Mouse (Mus musculus): ENCODE results near the gene Dmd. TPM values are rescaled to one million over a fixed set of nuclear protein-coding genes. Genes with fewer than 3 reads are reported as not detected.

Gene Dmd
- polyA plus RNA-seq, 1 experiment from 2014 or later = 16.8 TPM

DNA sequence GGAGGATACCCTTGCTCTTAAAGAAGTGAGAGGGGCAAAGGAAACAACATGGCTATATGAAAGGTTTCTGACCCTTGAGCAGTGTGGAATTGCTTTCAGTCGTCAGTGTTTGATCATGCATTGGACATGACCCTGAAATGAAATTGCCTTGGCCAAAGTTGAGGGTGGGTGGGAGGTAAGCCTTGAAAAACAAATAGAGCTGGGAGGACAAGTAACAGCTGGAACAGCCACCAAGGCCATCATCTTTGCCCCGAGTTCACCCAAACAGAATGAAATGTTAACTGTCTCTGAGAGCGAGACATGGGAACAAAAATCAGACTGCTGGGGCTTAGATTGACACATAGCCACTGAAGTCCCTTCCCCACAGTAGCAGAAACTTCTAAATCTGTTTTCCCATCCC, 2100.9 kb downstream of the Dmd start:
- WGBS = 63% methylated on average over 3 of the region's 3 CpGs
- peak overlapping the region; percentile 62 for H3K4me2 ChIP-seq
- no peak overlapping the region for H3K27ac ChIP-seq
- no peaks in the 10 kb centered on the region for H3K9me3 ChIP-seq
- ATAC-seq (ENCODE audit: insufficient number of reproducible peaks, insufficient read depth, low FRiP score, low TSS enrichment, low read depth) = no peak
- no peaks in the 10 kb centered on the region for H3K36me3 ChIP-seq
- H3K4me3 ChIP-seq (replicated peaks) = 0 out of 2 replicates have a peak overlapping the region, but pooled peaks have one; percentile 46
- H3K27me3 ChIP-seq = peaks cover 18% of the 10 kb centered on the region; the same call in 1 of the 2 replicates
- H3K9ac ChIP-seq (replicated peaks) = no peak overlapping the region
- no peaks in the 10 kb centered on the region for H3K4me1 ChIP-seq (replicated peaks)

- Histone ChIP-seq H3K4me1 (replicated peaks) (no peaks in the 10 kb centered on the region), H3K4me2 (no peak overlapping the region), H3K9ac (replicated peaks) (no peak overlapping the region), H3K4me3 (replicated peaks) (no peak overlapping the region), H3K9me3 (no peaks in the 10 kb centered on the region), H3K27me3 (no peaks in the 10 kb centered on the region), H3K36me3 (no peaks in the 10 kb centered on the region), H3K27ac (no peak overlapping the region)
- no peak for ATAC-seq (ENCODE audit: insufficient number of reproducible peaks, insufficient read depth, low FRiP score, low TSS enrichment, low read depth)
- 63% methylated on average over 4 of the region's 4 CpGs for WGBS
These were observed 2124.9 kb downstream of the Dmd start for GRCm38 (mm10) chrX:85073602-85074001.

- Histone ChIP-seq H3K4me2 (no peak overlapping the region), H3K27me3 (no peaks in the 10 kb centered on the region), H3K36me3 (no peaks in the 10 kb centered on the region), H3K9me3 (no peaks in the 10 kb centered on the region), H3K4me1 (replicated peaks) (no peaks in the 10 kb centered on the region), H3K4me3 (replicated peaks) (no peak overlapping the region), H3K9ac (replicated peaks) (no peak overlapping the region), H3K27ac (no peak overlapping the region)
- no peak for ATAC-seq (ENCODE audit: insufficient number of reproducible peaks, insufficient read depth, low FRiP score, low TSS enrichment, low read depth)
- 83% methylated on average over 1 of the region's 1 CpGs for WGBS
These were observed 2128.2 kb downstream of the Dmd start for GRCm38 (mm10) chrX:85076845-85077244.

DNA sequence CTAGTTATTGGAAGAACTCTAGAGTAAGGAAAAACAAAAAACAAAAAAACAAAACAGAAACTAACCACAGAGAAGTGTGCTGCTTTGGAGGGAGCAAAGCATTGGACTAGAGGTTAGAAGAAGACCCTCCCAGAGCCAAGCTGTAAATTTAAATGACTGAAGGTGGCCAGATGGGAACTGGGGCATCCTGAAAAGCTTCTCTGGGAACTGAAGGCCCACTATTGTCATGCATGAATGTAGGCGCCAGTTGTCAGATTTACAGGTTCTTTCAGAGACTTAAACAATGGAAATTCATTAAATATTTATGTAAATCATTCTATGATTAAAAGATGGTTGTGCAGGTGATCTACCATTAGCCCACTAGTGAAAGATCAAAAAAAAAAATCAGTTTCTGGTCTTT, 2128.9 kb downstream of the Dmd start:
- Histone ChIP-seq H3K4me3 (replicated peaks) (no peak overlapping the region), H3K4me1 (replicated peaks) (no peaks in the 10 kb centered on the region), H3K4me2 (no peak overlapping the region), H3K36me3 (no peaks in the 10 kb centered on the region), H3K9me3 (no peaks in the 10 kb centered on the region), H3K9ac (replicated peaks) (no peak overlapping the region), H3K27me3 (no peaks in the 10 kb centered on the region), H3K27ac (no peak overlapping the region)
- no peak for ATAC-seq (ENCODE audit: insufficient number of reproducible peaks, insufficient read depth, low FRiP score, low TSS enrichment, low read depth)
- WGBS = 64% methylated on average over 1 of the region's 1 CpGs

- Histone ChIP-seq H3K27me3 (no peaks in the 10 kb centered on the region), H3K4me1 (replicated peaks) (no peaks in the 10 kb centered on the region), H3K9ac (replicated peaks) (no peak overlapping the region), H3K27ac (no peak overlapping the region), H3K4me3 (replicated peaks) (no peak overlapping the region), H3K4me2 (no peak overlapping the region), H3K9me3 (no peaks in the 10 kb centered on the region), H3K36me3 (no peaks in the 10 kb centered on the region)
- no peak for ATAC-seq (ENCODE audit: insufficient number of reproducible peaks, insufficient read depth, low FRiP score, low TSS enrichment, low read depth)
- WGBS = 70% methylated on average over 2 of the region's 2 CpGs
These were observed 2130.5 kb downstream of the Dmd start for GRCm38 (mm10) chrX:85079174-85079573.

GRCm38 (mm10) chrX:85084237-85085153, 2135.8 kb downstream of the Dmd start:
- H3K36me3 ChIP-seq = no peaks in the 10 kb centered on the region
- WGBS = 64% methylated on average over 8 of the region's 8 CpGs
- H3K9me3 ChIP-seq = no peaks in the 10 kb centered on the region
- H3K4me1 ChIP-seq (replicated peaks) = no peaks in the 10 kb centered on the region
- H3K9ac ChIP-seq (replicated peaks) = no peak overlapping the region
- 0 out of 2 replicates have a peak, but pooled peaks cover 3% of the 10 kb centered on the region for H3K27me3 ChIP-seq
- H3K27ac ChIP-seq = no peak overlapping the region
- no peak overlapping the region for H3K4me3 ChIP-seq (replicated peaks)
- H3K4me2 ChIP-seq = no peak overlapping the region
- ATAC-seq (ENCODE audit: insufficient number of reproducible peaks, insufficient read depth, low FRiP score, low TSS enrichment, low read depth) = no peak

DNA sequence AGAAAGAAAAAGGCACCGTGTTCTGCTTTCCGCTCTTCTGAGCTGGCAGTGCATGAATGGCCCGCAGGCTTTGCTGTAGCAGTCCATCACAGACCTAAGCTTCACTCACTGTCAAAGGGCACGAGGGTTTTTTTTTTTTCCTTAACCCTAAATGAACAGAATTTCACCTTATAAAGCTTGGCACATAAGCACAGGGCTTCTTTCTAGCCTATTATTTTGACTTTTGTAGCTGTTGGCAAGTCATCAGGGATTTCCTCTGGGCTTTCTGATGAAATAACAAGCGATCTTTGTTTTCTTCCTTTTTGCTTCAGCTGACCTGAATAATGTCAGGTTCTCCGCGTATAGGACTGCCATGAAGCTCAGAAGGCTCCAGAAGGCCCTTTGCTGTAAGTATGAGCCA, 2140.8 kb downstream of the Dmd start:
- no peaks in the 10 kb centered on the region for H3K9me3 ChIP-seq
- H3K27ac ChIP-seq = no peak overlapping the region
- no peak for ATAC-seq (ENCODE audit: insufficient number of reproducible peaks, insufficient read depth, low FRiP score, low TSS enrichment, low read depth)
- H3K36me3 ChIP-seq = no peaks in the 10 kb centered on the region
- no peak overlapping the region for H3K9ac ChIP-seq (replicated peaks)
- 75% methylated on average over 7 of the region's 7 CpGs for WGBS
- no peak overlapping the region for H3K4me3 ChIP-seq (replicated peaks)
- no peaks in the 10 kb centered on the region for H3K4me1 ChIP-seq (replicated peaks)
- H3K4me2 ChIP-seq = no peak overlapping the region
- H3K27me3 ChIP-seq = 0 out of 2 replicates have a peak, but pooled peaks cover under 1% of the 10 kb centered on the region

DNA sequence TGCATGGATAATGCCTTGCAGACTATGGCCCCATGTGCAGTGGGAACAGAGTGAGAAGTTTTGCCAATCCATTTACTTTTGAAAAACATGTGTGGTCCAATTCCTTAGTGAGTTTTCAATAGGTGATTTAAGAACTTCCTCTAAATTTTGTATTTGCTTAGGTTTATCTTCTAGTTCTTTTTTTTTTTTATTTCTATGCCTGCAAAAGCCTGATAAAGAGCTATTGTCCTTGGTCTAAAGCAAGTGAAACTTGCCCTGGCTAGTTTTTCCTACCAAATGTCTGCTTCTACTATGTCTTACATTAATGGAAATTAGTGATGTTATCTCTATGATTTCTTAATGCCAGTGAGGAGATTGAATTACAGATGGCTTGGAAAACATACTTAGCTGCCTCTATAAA, 2144.7 kb downstream of the Dmd start:
- ATAC-seq (ENCODE audit: insufficient number of reproducible peaks, insufficient read depth, low FRiP score, low TSS enrichment, low read depth) = no peak
- Histone ChIP-seq H3K36me3 (no peaks in the 10 kb centered on the region), H3K9ac (replicated peaks) (no peak overlapping the region), H3K4me1 (replicated peaks) (no peaks in the 10 kb centered on the region), H3K4me3 (replicated peaks) (no peak overlapping the region), H3K27me3 (no peaks in the 10 kb centered on the region), H3K9me3 (no peaks in the 10 kb centered on the region), H3K4me2 (no peak overlapping the region), H3K27ac (no peak overlapping the region)

DNA sequence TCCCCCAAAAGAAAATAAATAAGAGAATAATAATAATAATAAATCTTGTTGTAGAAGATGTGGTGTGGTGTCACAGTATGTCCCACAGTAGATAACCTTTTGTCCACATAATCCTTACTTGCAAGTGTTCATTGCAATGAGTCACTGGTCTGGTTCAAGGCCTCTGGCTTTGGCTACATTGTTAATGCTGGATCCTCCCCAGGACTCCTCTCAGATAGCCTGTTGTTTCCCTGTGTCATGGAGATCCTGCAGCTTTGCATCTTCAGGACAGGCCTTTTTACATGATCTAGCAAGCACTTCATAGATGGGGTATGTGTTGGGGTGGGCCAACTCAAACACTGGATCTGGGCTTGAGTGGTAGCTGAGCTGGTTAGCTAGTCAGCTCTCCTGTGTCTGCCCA, 2150.0 kb downstream of the Dmd start:
- H3K4me1 ChIP-seq (replicated peaks) = no peaks in the 10 kb centered on the region
- H3K9ac ChIP-seq (replicated peaks) = no peak overlapping the region
- H3K36me3 ChIP-seq = no peaks in the 10 kb centered on the region
- H3K4me3 ChIP-seq (replicated peaks) = no peak overlapping the region
- no peak for ATAC-seq (ENCODE audit: insufficient number of reproducible peaks, insufficient read depth, low FRiP score, low TSS enrichment, low read depth)
- H3K9me3 ChIP-seq = no peaks in the 10 kb centered on the region
- H3K27me3 ChIP-seq = no peaks in the 10 kb centered on the region
- H3K4me2 ChIP-seq = no peak overlapping the region
- H3K27ac ChIP-seq = no peak overlapping the region

DNA sequence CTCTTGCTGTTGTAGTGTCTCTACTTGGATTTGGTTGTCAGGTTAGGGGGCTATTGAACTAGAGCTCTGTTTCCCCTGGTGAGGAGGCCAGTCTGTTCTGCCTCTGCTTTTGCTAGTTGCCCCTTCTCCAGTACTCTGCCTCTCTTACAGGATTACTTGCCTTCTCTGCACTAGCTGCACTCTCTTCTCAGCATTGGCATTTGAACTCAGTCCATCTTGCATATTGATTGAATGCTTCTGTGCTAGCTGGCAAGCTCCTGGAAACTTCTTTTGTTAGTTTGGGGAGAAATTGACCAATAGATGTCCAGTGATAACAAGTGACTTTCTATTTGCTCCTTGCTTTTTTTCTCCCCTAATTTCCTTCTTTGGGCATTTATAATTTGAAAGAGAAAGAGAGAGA, 2163.7 kb downstream of the Dmd start:
- no peaks in the 10 kb centered on the region for H3K4me1 ChIP-seq (replicated peaks)
- no peak overlapping the region for H3K4me2 ChIP-seq
- no peaks in the 10 kb centered on the region for H3K9me3 ChIP-seq
- no peak for ATAC-seq (ENCODE audit: insufficient number of reproducible peaks, insufficient read depth, low FRiP score, low TSS enrichment, low read depth)
- no peak overlapping the region for H3K9ac ChIP-seq (replicated peaks)
- no peaks in the 10 kb centered on the region for H3K27me3 ChIP-seq
- H3K27ac ChIP-seq = no peak overlapping the region
- H3K4me3 ChIP-seq (replicated peaks) = no peak overlapping the region
- H3K36me3 ChIP-seq = no peaks in the 10 kb centered on the region

- 84% methylated on average over 3 of the region's 3 CpGs for WGBS
- H3K27me3 ChIP-seq = no peaks in the 10 kb centered on the region; the same call in 1 of the 2 replicates
- H3K4me1 ChIP-seq (replicated peaks) = no peaks in the 10 kb centered on the region
- no peak overlapping the region for H3K4me2 ChIP-seq
- H3K4me3 ChIP-seq (replicated peaks) = no peak overlapping the region
- no peaks in the 10 kb centered on the region for H3K36me3 ChIP-seq
- no peak for ATAC-seq (ENCODE audit: insufficient number of reproducible peaks, insufficient read depth, low FRiP score, low TSS enrichment, low read depth)
- no peak overlapping the region for H3K27ac ChIP-seq
- no peak overlapping the region for H3K9ac ChIP-seq (replicated peaks)
- H3K9me3 ChIP-seq = no peaks in the 10 kb centered on the region
These were observed 2184.0 kb downstream of the Dmd start for GRCm38 (mm10) chrX:85132706-85133105.

- no peak overlapping the region for H3K9ac ChIP-seq (replicated peaks)
- WGBS = 88% methylated on average over 5 of the region's 5 CpGs
- no peak overlapping the region for H3K27ac ChIP-seq
- no peaks in the 10 kb centered on the region for H3K4me1 ChIP-seq (replicated peaks)
- no peak for ATAC-seq (ENCODE audit: insufficient number of reproducible peaks, insufficient read depth, low FRiP score, low TSS enrichment, low read depth)
- no peaks in the 10 kb centered on the region for H3K9me3 ChIP-seq
- H3K36me3 ChIP-seq = no peaks in the 10 kb centered on the region
- H3K27me3 ChIP-seq = no peaks in the 10 kb centered on the region
- no peak overlapping the region for H3K4me2 ChIP-seq
- no peak overlapping the region for H3K4me3 ChIP-seq (replicated peaks)
These were observed 2188.6 kb downstream of the Dmd start for GRCm38 (mm10) chrX:85137293-85137692.
